Mouse (Mus musculus) adrenal gland, postnatal 14 days (tissue): ENCODE data around the gene Senp6. TPM values are rescaled to one million over a fixed set of nuclear protein-coding genes. Genes with fewer than 3 reads are reported as not detected.

ENCODE experiments used
- DNase-seq: peaks from one replicate; pipeline ENCODE4 v3.0.0; 2021; ENCODE audit warnings: mixed read lengths
- total RNA-seq: library from RNA; stranded (reverse); gene quantifications from 2 replicates; pipeline ENCODE4 v1.2.3, GENCODE M21; 2021

Senp6 gene
- total RNA-seq, 1 experiment from 2014 or later: 110 TPM

DNA sequence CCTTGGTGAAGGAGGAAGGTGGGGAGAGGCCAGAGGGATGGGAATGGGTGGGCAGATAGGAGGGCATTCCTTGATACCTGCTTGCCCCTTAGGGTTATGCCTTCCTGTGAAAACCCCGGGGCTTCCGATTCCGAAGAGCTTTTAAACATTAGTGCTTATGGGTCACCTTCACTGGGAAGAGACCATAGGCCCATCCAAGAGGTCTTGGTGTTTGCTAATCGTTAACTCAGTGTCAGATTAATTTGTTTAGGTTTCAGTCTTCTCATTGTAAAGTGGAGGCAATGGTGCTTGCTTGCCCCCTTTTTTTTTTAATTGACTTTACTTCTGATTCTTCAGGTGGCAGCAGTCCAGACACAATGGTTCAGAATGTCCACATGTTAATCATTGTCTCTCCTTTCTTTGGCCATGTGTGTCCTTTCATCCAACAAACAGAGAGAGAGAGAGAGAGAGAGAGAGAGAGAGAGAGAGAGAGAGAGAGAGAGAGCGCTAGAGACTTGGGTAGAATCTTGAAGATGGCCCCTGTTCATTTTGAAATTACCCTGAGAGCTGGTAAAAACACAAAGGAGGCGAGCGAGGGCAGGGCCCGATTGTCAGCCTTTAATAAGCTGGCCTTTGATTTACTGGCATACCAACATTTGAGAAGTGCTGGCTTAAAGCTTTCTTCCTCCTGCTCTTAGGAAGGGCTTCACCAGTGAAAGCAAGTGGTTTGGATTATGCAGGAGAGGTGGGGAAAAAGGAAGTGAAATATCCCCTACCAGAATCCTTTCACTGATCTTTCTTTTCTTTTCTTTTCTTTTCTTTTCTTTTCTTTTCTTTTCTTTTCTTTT, 105.9 kb downstream of the Senp6 start:
- DNase-seq: no peak

DNA sequence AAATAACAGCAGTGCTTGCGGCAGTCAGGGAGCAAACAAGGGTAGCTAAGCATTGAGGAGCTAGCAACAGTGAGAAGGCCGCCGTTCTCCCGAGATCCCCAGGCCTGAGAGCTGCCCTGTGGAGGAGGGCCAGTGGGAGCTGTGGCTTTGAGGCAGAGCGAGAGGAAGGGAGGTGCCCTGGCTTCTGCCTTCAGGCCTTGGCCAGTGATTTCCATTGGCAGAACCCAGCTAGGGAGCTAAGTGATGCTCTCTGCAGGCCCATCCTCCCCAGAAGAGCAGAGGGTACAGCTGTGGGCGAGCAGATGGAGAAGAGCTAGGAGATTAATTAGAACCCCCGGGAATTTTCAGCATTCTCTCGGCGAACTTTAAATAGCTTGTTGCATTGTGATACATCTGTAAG, 106.9 kb downstream of the Senp6 start:
- DNase-seq: peak; percentile 17

- no peak for DNase-seq
Observed at GRCm38 (mm10) chr9:80176696-80177478, 110.2 kb downstream of the Senp6 start.

DNA sequence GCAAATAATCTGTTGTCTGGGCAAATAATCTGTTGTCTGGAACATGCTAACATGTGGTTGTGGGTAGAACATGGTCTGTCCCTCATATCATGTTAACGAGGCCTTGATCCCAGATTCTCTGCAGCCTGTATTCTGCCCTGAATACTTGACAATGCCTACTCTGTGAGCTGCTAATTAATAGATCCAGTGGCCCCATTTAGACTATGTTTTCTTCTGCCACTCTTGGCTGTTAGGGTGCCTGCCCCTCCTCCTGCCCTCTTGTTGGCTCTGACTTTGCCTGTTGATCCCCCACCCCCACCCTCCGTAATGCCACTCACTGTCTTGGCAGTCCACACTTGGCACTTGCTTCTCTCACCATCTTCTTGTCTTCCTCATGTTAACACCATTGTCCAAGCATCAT, 112.0 kb downstream of the Senp6 start:
- DNase-seq: no peak

DNA sequence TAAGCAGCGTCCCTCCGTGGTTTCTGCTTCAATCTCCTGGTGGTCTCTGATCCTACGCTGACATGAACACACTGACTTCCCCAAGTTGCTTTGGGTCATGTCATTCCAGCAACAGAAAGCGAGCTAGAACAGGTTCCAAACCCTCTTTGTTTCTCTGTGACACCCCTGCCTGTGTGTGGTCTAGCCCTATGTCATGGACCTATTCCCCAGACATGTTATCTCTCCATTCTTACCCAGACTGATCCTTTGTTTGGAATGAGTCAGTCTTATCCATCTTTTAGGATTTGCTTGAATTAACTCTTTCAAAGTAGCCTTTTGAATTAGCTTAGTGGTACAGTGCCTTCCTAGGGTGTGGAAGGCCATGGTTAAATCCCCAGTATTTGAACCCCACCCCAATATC, 113.0 kb downstream of the Senp6 start:
- no peak for DNase-seq

DNA sequence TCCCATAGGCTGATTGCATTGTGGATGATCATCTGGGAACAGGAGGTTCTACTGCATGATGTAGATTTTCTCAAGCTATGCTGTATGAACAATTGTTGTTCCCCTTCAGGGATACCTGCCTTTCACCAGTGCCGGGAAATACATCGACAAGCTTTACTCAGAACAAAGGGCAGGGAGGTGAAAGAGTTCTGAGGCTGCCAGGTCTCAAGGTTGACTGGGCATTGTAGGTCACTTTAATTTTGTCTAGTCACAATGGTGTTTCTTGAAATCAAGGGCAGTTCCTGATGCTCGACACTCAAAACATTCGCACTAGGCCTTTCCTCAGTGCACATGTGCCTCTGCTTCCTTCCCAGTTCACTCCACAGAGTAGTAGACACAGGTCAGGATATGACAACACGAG, 114.1 kb downstream of the Senp6 start:
- no peak for DNase-seq

DNA sequence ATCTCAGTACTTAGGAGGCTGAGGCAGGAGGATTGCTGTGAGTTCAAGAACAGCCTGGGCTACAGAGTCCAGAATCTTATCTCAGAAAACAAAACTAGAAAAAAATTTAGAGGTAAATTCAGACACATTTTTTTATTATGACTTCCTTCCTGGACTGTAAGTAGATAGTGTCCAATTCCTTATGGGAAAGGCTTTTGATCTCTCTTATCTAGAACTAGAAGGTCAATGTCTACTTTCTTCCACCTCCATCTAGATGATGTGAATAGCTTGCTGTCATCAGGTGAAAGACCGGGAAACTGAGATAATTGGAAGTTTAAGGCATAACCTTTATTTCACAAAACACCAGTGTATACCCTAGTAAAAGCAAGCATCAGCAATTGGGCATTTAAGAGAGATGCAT, 115.0 kb downstream of the Senp6 start:
- DNase-seq: no peak

- no peak for DNase-seq
Observed at GRCm38 (mm10) chr9:80184138-80184537, 117.4 kb downstream of the Senp6 start.

DNA sequence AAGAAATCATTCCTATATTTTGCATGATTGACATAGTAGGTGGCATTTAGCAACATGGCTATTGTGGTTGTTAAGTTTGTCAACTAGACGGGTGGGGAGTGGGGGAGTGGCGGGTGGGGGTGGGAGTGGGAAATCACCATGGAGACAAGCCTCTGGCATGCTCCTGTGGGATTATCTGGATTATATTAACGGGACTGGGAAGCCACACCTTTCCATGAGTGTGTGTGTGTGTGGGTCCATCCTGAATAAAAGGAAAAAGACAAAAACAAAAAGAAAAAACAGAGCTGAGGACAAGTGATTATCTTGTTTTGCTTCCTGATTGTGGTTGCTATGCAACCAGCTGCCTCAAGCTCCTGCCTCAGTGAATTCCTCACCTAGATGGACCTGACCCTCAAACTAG, 119.0 kb downstream of the Senp6 start:
- no peak for DNase-seq

DNA sequence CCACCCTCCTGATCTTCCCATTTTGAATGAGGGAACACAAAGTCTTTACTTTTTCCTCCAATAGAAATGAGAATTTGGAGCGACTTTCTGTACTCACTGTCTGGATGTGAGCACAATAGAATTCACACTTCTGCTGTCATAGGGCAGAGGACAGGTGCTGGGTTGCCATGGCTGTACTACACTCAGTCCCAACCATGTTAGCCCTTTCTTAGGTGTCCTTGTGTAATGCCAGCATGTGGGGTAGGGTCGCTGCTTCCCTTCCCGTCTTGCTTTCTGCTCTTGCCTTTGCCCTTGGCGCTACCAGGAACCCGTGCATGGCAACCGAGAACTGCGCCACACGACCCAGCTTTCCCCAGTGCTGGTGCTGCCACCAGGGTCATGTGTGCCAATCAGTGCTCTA, 120.0 kb downstream of the Senp6 start:
- no peak for DNase-seq

GRCm38 (mm10) chr9:80188324-80188893, 121.7 kb downstream of the Senp6 start:
- no peak for DNase-seq

- no peak for DNase-seq
Observed at GRCm38 (mm10) chr9:80191240-80191639, 124.5 kb downstream of the Senp6 start.

DNA sequence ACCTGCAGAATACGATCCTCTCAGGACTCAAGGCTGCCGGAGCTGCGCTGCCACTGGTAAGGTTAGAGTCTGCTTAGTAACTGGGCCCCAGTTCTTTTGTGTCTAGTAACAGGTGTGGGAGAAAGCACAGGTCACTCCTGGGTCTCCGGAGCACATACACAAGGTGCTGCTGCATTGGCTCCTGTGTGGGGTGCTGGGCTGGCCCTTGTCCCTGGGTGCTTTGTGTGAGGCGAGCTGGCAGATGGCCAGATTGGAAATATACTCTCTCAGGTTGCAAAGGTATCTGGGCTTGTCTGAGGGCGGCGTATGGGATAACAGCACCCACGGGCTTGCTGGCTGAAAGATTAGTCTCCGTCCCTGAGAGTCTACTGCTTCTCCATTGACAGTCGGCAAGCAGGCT, 125.6 kb downstream of the Senp6 start:
- DNase-seq: no peak

DNA sequence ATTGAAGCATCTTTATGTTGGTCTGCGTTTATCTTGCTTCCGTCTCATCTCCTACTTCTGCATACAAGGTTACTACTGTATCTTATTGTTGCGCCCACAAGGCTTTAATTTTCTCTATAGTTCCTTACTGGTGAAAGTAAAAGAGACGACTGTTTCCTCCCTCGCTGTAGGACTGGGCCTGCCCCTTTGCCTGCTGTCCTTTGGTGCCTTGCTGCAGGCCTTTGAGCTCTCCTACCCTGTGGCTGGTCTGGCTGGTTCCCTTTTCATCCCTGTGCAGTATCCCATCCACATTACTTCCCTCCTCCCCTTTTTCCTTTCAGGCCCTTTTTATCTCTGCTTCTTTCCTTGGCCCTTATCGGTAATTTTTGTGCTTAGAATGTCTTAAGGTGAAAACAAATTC, 127.7 kb downstream of the Senp6 start:
- DNase-seq: no peak

Other genes with a start within 250 kb of the Senp6 start
- 51.9 and 57.7 TPM in 2 replicates for gene Filip1, start 54.1 kb upstream of the Senp6 start, total RNA-seq
- gene Myo6, start 98.1 kb downstream of the Senp6 start, total RNA-seq: 30.8 and 31.0 TPM in 2 replicates